Comparison of ENCODE assay signal across 15 mouse cellular contexts in genomic region chr12:45047172-45047571, GRCm38 (mm10). TPM values are rescaled to one million over a fixed set of nuclear protein-coding genes. Genes with fewer than 3 reads are reported as not detected.
A peak's percentile ranks its signal among the peaks of the same experiment; 100 is the strongest.
DNase-seq lines count a peak whose midpoint lies in the region; ATAC-seq and TF ChIP-seq lines count a peak whose summit lies in the region.
"Had no signal": no experiment of that assay in that cellular context is flagged by ENCODE, and none has a peak within 500 bp of the region (broad histone marks: within the 10 kb centered on the region; RNA-seq: fewer than 3 reads in every experiment).

No protein-coding gene starts in this region.

- peak overlapping the region; percentile 48 for H3K27ac ChIP-seq in heart, adult 2 months
- H3K27ac ChIP-seq in limb, embryonic 14.5 days (replicated peaks; ENCODE audit: low read depth, low read length), result no peak overlapping the region
- H3K27ac ChIP-seq: forebrain, embryonic 10.5 days; stomach, embryonic 15.5 days had no signal

- H3K79me2 ChIP-seq in heart, adult 2 months (replicated peaks; ENCODE audit: control insufficient read depth, insufficient read depth, low read length), result no peaks in the 10 kb centered on the region

- no peak overlapping the region for H3K9ac ChIP-seq in heart, adult 2 months (ENCODE audit: low read depth, low read length)
- no peak overlapping the region for H3K9ac ChIP-seq in limb, embryonic 14.5 days (ENCODE audit: low read depth, low read length, severe bottlenecking)
- H3K9ac ChIP-seq: stomach, embryonic 15.5 days had no signal

- no peaks in the 10 kb centered on the region for H3K9me3 ChIP-seq in limb, embryonic 14.5 days (ENCODE audit: control insufficient read depth, low read length)
- H3K9me3 ChIP-seq: forebrain, embryonic 10.5 days; stomach, embryonic 15.5 days had no signal

- TF ChIP-seq POLR2A in heart, adult 2 months (IDR thresholded peaks at IDR 0.05; ENCODE audit: insufficient read depth, low read depth, low read length), result no peak
- TF ChIP-seq POLR2A in limb, embryonic 14.5 days (IDR thresholded peaks at IDR 0.05; ENCODE audit: borderline replicate concordance, extremely low read depth, insufficient read depth, insufficient read length), result no peak

- peak; percentile 63 for ATAC-seq in limb, embryonic 14.5 days (ENCODE audit: low FRiP score, low read depth)

- TF ChIP-seq CTCF in heart, adult 2 months (IDR thresholded peaks at IDR 0.05), result no peak

- peaks cover 11% of the 10 kb centered on the region for H3K4me1 ChIP-seq in heart, adult 2 months (ENCODE audit: control insufficient read depth, insufficient read depth, low read length)
- H3K4me1 ChIP-seq in limb, embryonic 14.5 days (ENCODE audit: control insufficient read depth, insufficient read depth, low read length), result peaks cover 15% of the 10 kb centered on the region
- H3K4me1 ChIP-seq: stomach, embryonic 15.5 days had no signal

- no peak overlapping the region for H3K4me2 ChIP-seq in limb, embryonic 14.5 days (replicated peaks; ENCODE audit: low read depth, low read length, severe bottlenecking)
- H3K4me2 ChIP-seq: heart, embryonic 11.5 days; stomach, embryonic 15.5 days had no signal

- no peaks in the 10 kb centered on the region for H3K27me3 ChIP-seq in heart, adult 2 months (ENCODE audit: control insufficient read depth, insufficient read depth, low read length)
- H3K27me3 ChIP-seq in limb, embryonic 14.5 days (ENCODE audit: control insufficient read depth, insufficient read depth, low read length), result no peaks in the 10 kb centered on the region
- H3K27me3 ChIP-seq: stomach, embryonic 15.5 days had no signal

- H3K36me3 ChIP-seq in heart, adult 2 months (ENCODE audit: control insufficient read depth, insufficient read depth, low read length), result peaks cover 8% of the 10 kb centered on the region
- no peaks in the 10 kb centered on the region for H3K36me3 ChIP-seq in limb, embryonic 14.5 days (ENCODE audit: control insufficient read depth, insufficient read depth, low read length)
- H3K36me3 ChIP-seq: forebrain, embryonic 10.5 days; stomach, embryonic 15.5 days had no signal

- DNase-seq in heart, adult 2 months, result no peak
- no peak for DNase-seq in heart, postnatal 14 days
- peak; percentile 11 for DNase-seq in NIH3T3 (ENCODE audit: low read depth)
- DNase-seq in kidney, adult 18-20 months, result peak; percentile 23
- peak; percentile 29 for DNase-seq in limb, embryonic 14.5 days (ENCODE audit: low spot score)
- no peak for DNase-seq in left cerebral cortex, postnatal 4 days
- no peak for DNase-seq in gastrocnemius, adult 18-20 months (ENCODE audit: low spot score)
- no peak for DNase-seq in right cerebral cortex, postnatal 4 days
- DNase-seq: cerebellum, postnatal 14 days; midbrain, embryonic 14.5 days; thymus, postnatal 4 days had no signal

- TF ChIP-seq EP300 in heart, adult 2 months (IDR thresholded peaks at IDR 0.05; ENCODE audit: insufficient read depth, low read depth, low read length), result no peak

- whole genome bisulfite sequencing in heart, adult 2 months, result 42% methylated on average over 4 of the region's 4 CpGs
- WGBS in limb, embryonic 14.5 days, result 37% methylated on average over 4 of the region's 4 CpGs

- H3K4me3 ChIP-seq in heart, adult 2 months, result no peak overlapping the region
- no peak overlapping the region for H3K4me3 ChIP-seq in limb, embryonic 14.5 days (replicated peaks; ENCODE audit: low read length)
- H3K4me3 ChIP-seq: forebrain, embryonic 10.5 days; stomach, embryonic 15.5 days had no signal

- intact Hi-C loops in heart, adult 2 months (cut with DNase I), result loop anchor here (5.0 kb wide), 1 partner anchor 35 kb away; no protein-coding TSS in a partner anchor
- intact Hi-C loops in heart, postnatal 14 days (cut with DNase I), result no loop called here
- intact Hi-C loops in left cerebral cortex, postnatal 4 days (cut with DNase I), result no loop called here

RNA-seq across cellular contexts. Expression of gene Stxbp6, which starts 27.3 kb away (rescaled TPM):
- 1 to 10 TPM; 5.1 to 9.2 TPM for total RNA-seq in heart, adult 2 months (2021)
- polyA plus RNA-seq in heart, adult 2 months (2012; rRNA removed), result 7.9 and 17.3 TPM in 2 replicates
- 10 to 100 TPM; 15.8 to 16.5 TPM for total RNA-seq in heart, postnatal 14 days (2021)
- 10.7 and 14.9 TPM in 2 replicates for polyA plus RNA-seq in limb, embryonic 14.5 days (2012; rRNA removed)
- polyA plus RNA-seq in limb, embryonic 14.5 days (2014; fragmentation: Nextera tagmentation; extraction: Ambion mirVana), result 10.2 and 14.5 TPM in 2 replicates
- 10 to 100 TPM; 23.9 to 29.0 TPM for total RNA-seq in left cerebral cortex, postnatal 4 days (2021)
- total RNA-seq in gastrocnemius, adult 18-20 months (2021), result 1 to 10 TPM; 4.7 to 5.0 TPM
- total RNA-seq: MEL had no signal

Comparison
In these comparisons a context has a peak if more than half of its experiments do, and no peak if none do; other contexts are left out.
1. DNase-seq: peak in NIH3T3 (single experiment), kidney, adult 18-20 months (single experiment) and limb, embryonic 14.5 days (single experiment); none in heart, adult 2 months (0 of 2), heart, postnatal 14 days (0 of 2), left cerebral cortex, postnatal 4 days (single experiment), gastrocnemius, adult 18-20 months (single experiment) and right cerebral cortex, postnatal 4 days (single experiment).